Mouse (Mus musculus) CH12.LX (cell line): Measurements from ENCODE around the gene Fgfr2. TPM values are rescaled to one million over a fixed set of nuclear protein-coding genes. Genes with fewer than 3 reads are reported as not detected.

ENCODE experiments used
- DNase-seq: peaks from one replicate; pipeline ENCODE4 v3.0.0-alpha.2; 2013; ENCODE audit errors: extremely low read depth
- H3K27ac ChIP-seq: 2 replicates; pipeline ENCODE4 v1.5.1; 2012; ENCODE audit warnings: low read depth, mild to moderate bottlenecking, control low read depth, moderate library complexity; ENCODE audit not compliant: insufficient read depth
- H3K27me3 ChIP-seq: replicated peaks from 2 replicates; pipeline ENCODE3; 2012; ENCODE audit warnings: inconsistent platforms
- H3K36me3 ChIP-seq, 2 experiments: replicated peaks in 1 of 2; 2 replicates each; pipeline versions ENCODE3 to v1.6.1; 2012; ENCODE audit warnings: inconsistent platforms in 1 of 2, low read length in 1 of 2, mild to moderate bottlenecking in 1 of 2, mixed read lengths in 1 of 2, moderate library complexity in 1 of 2; ENCODE audit not compliant: control insufficient read depth in 1 of 2, insufficient read depth in 1 of 2
- H3K4me1 ChIP-seq, 2 experiments: 2 replicates each; pipeline ENCODE4 v1.6.1; 2012; ENCODE audit warnings: inconsistent platforms in 1 of 2, moderate library complexity in 1 of 2; ENCODE audit not compliant: insufficient read depth in 2 of 2, control insufficient read depth in 1 of 2
- H3K4me2 ChIP-seq: 2 replicates; pipeline ENCODE4 v1.6.1; 2012; ENCODE audit warnings: low read depth, mild to moderate bottlenecking, control low read depth; ENCODE audit not compliant: poor library complexity, insufficient read depth, severe bottlenecking
- H3K4me3 ChIP-seq, 3 experiments: fragments of 150-350 bp in 1 of 3; sonication (generic) in 1 of 3; replicated peaks in 1 of 3; 2 replicates each; pipeline versions ENCODE3 to v1.5.1; 2011 to 2012; ENCODE audit warnings: low read depth in 2 of 3, low read length in 2 of 3, mild to moderate bottlenecking in 2 of 3, moderate library complexity in 2 of 3, control low read depth in 1 of 3, improper control_type of control experiment in 1 of 3, inconsistent platforms in 1 of 3, mixed read lengths in 1 of 3; ENCODE audit not compliant: poor library complexity in 1 of 3
- H3K79me2 ChIP-seq: replicated peaks from 2 replicates; pipeline ENCODE4 v1.6.1; 2012; ENCODE audit warnings: mild to moderate bottlenecking, moderate library complexity; ENCODE audit not compliant: control insufficient read depth, poor library complexity, insufficient read depth, severe bottlenecking; ENCODE audit errors: extremely low read depth
- H3K9ac ChIP-seq: 2 replicates; pipeline ENCODE4 v1.6.1; 2012; ENCODE audit warnings: low read depth, mild to moderate bottlenecking, control low read depth, moderate library complexity; ENCODE audit not compliant: insufficient read depth
- H3K9me3 ChIP-seq: replicated peaks from 2 replicates; pipeline ENCODE3; 2012; ENCODE audit warnings: low read length, inconsistent platforms, mixed read lengths
- BHLHE40 ChIP-seq: IDR thresholded peaks from 2 replicates; pipeline ENCODE4 v1.6.1; 2011; ENCODE audit warnings: mild to moderate bottlenecking, low read depth, low read length, improper control_type of control experiment
- CHD2 ChIP-seq: IDR thresholded peaks from 2 replicates; pipeline ENCODE4 v1.6.1; 2011; ENCODE audit warnings: low read length, improper control_type of control experiment
- ETS1 ChIP-seq: conservative IDR thresholded peaks from 2 replicates; pipeline ENCODE4 v1.6.1; 2012; ENCODE audit warnings: low read depth, mild to moderate bottlenecking, inconsistent platforms, low read length, improper control_type of control experiment, moderate library complexity
- IRF4 ChIP-seq: IDR thresholded peaks from 2 replicates; pipeline ENCODE4 v1.6.1; 2014; ENCODE audit warnings: low read depth, mild to moderate bottlenecking, inconsistent platforms, low read length, improper control_type of control experiment
- KAT2A ChIP-seq: IDR thresholded peaks from 2 replicates; pipeline ENCODE4 v1.6.1; 2012; ENCODE audit warnings: low read length, improper control_type of control experiment, inconsistent platforms; ENCODE audit not compliant: insufficient replicate concordance
- MAX ChIP-seq: IDR thresholded peaks from 2 replicates; pipeline ENCODE4 v1.6.1; 2011; ENCODE audit warnings: low read length, improper control_type of control experiment
- MAZ ChIP-seq: IDR thresholded peaks from 2 replicates; pipeline ENCODE4 v1.6.1; 2012; ENCODE audit warnings: low read depth, mild to moderate bottlenecking, inconsistent platforms, low read length, improper control_type of control experiment, moderate library complexity
- MEF2A ChIP-seq: IDR thresholded peaks from 2 replicates; pipeline ENCODE4 v1.6.1; 2014; ENCODE audit warnings: low read depth, mild to moderate bottlenecking, inconsistent platforms, low read length, improper control_type of control experiment, borderline replicate concordance
- MYC ChIP-seq: IDR thresholded peaks from 2 replicates; pipeline ENCODE4 v1.6.1; 2011; ENCODE audit warnings: low read depth, mild to moderate bottlenecking, improper control_type of control experiment, low read length
- NELFE ChIP-seq: IDR thresholded peaks from 2 replicates; pipeline ENCODE4 v1.6.1; 2011; ENCODE audit warnings: low read depth, low read length, improper control_type of control experiment
- NRF1 ChIP-seq: IDR thresholded peaks from 2 replicates; pipeline ENCODE4 v1.6.1; 2014; ENCODE audit warnings: low read depth, mild to moderate bottlenecking, inconsistent platforms, low read length, improper control_type of control experiment, moderate library complexity
- PAX5 ChIP-seq: IDR thresholded peaks from 2 replicates; pipeline ENCODE4 v1.6.1; 2012; ENCODE audit warnings: low read length, inconsistent platforms, mixed read lengths
- RAD21 ChIP-seq: IDR thresholded peaks from 2 replicates; pipeline ENCODE4 v1.6.1; 2011; ENCODE audit warnings: low read depth, mild to moderate bottlenecking, low read length, improper control_type of control experiment, moderate library complexity
- RCOR1 ChIP-seq: conservative IDR thresholded peaks from 2 replicates; pipeline ENCODE4 v1.6.1; 2012; ENCODE audit warnings: low read depth, mild to moderate bottlenecking, inconsistent platforms, low read length, improper control_type of control experiment
- SMC3 ChIP-seq: IDR thresholded peaks from 2 replicates; pipeline ENCODE4 v1.6.1; 2011; ENCODE audit warnings: low read depth, low read length, improper control_type of control experiment
- TBP ChIP-seq: conservative IDR thresholded peaks from 2 replicates; pipeline ENCODE4 v1.6.1; 2011; ENCODE audit warnings: low read depth, low read length, improper control_type of control experiment
- USF2 ChIP-seq: conservative IDR thresholded peaks from 2 replicates; pipeline ENCODE4 v1.6.1; 2011; ENCODE audit warnings: low read depth, low read length, improper control_type of control experiment
- ZC3H11A ChIP-seq: IDR thresholded peaks from 2 replicates; pipeline ENCODE4 v1.6.1; 2012; ENCODE audit warnings: low read depth, mild to moderate bottlenecking, inconsistent platforms, low read length, improper control_type of control experiment
- ZNF384 ChIP-seq: IDR thresholded peaks from 2 replicates; pipeline ENCODE4 v1.6.1; 2012; ENCODE audit warnings: low read depth, low read length, improper control_type of control experiment, inconsistent platforms
- dilution Hi-C: fragments of 300-500 bp; cut with MboI; formaldehyde crosslinking; loops from 2 replicates; pipeline ENCODE4 v1.14.3; 2020; ENCODE audit warnings: low sequenced_read_pairs; ENCODE audit not compliant: extremely low pct_unique_long_range_greater_than_20kb, extremely low pct_ligation_motif_present
- in situ Hi-C: fragments of 300-500 bp; cut with MboI; formaldehyde crosslinking; loops from 3 replicates; pipeline ENCODE4 v1.14.3; 2019; ENCODE audit warnings: low sequenced_read_pairs, low pct_ligation_motif_present, low pct_unique_long_range_greater_than_20kb, mixed read lengths
- polyA plus RNA-seq: library from polyadenylated mRNA; unstranded; fragments of >175 nt; gene quantifications from 2 replicates; pipeline ENCODE4 v1.2.1, GENCODE M21; 2012; ENCODE audit warnings: low read depth; ENCODE audit not compliant: insufficient read length
- total RNA-seq, 2 experiments: library from RNA; depleted of rRNA; stranded (reverse); fragments of 300-350 nt in 1 of 2; fragments of >200 nt in 1 of 2; gene quantifications; 2 replicates each; pipeline ENCODE4 v1.2.3; 2012 to 2014

The Fgfr2 gene
- total and polyA plus RNA-seq, 3 experiments: not detected

- no peaks in the 10 kb centered on the region for H3K36me3 ChIP-seq
- no peak overlapping the region for H3K4me2 ChIP-seq
- in situ Hi-C loops (no loop called here), dilution Hi-C loops (no loop called here)
- no peaks in the 10 kb centered on the region for H3K9me3 ChIP-seq
- DNase-seq: no peak
- no peak overlapping the region for H3K4me3 ChIP-seq
- H3K27me3 ChIP-seq: peaks cover 42% of the 10 kb centered on the region
- no peaks in the 10 kb centered on the region for H3K79me2 ChIP-seq
- H3K27ac ChIP-seq: no peak overlapping the region
- H3K9ac ChIP-seq: no peak overlapping the region
- H3K4me1 ChIP-seq: peaks cover 24 to 29% of the 10 kb centered on the region in 2 experiments
- no peak for TF ChIP-seq PAX5
- TF ChIP-seq ZC3H11A: no peak
- TF ChIP-seq IRF4: no peak
- TF ChIP-seq NELFE: no peak
- TF ChIP-seq USF2: no peak
- no peak for TF ChIP-seq CHD2
- no peak for TF ChIP-seq RCOR1
These were observed 840.6 kb downstream of the Fgfr2 start for GRCm38 (mm10) chr7:132282576-132282975.

- Histone ChIP-seq H3K9me3 (no peaks in the 10 kb centered on the region), H3K9ac (no peak overlapping the region), H3K4me1 (peaks cover 22 to 29% of the 10 kb centered on the region in 2 experiments), H3K79me2 (no peaks in the 10 kb centered on the region), H3K27me3 (peaks cover 42% of the 10 kb centered on the region), H3K4me2 (no peak overlapping the region), H3K4me3 (no peak overlapping the region), H3K36me3 (no peaks in the 10 kb centered on the region), H3K27ac (no peak overlapping the region)
- no peak; the same call in 1 of the 2 replicates for TF ChIP-seq ETS1
- no peak for TF ChIP-seq MAX
- TF ChIP-seq BHLHE40: 0 out of 2 replicates have a peak, but pooled peaks have one; percentile 19
- TF ChIP-seq MEF2A: peak; percentile 65; the same call in 1 of the 2 replicates
- in situ Hi-C loops: no loop called here
- DNase-seq: peak; percentile 58
- dilution Hi-C loops: no loop called here
These were observed 841.0 kb downstream of the Fgfr2 start for GRCm38 (mm10) chr7:132282161-132282560.

- dilution Hi-C loops (no loop called here), in situ Hi-C loops (no loop called here)
- no peak for TF ChIP-seq KAT2A
- TF ChIP-seq MAZ: no peak
- no peak for TF ChIP-seq SMC3
- TF ChIP-seq ZNF384: no peak
- no peak for TF ChIP-seq MYC
- TF ChIP-seq NRF1: no peak
- TF ChIP-seq IRF4: no peak
- TF ChIP-seq RAD21: no peak
- no peak for TF ChIP-seq ZC3H11A
- no peak for TF ChIP-seq TBP
- no peak for TF ChIP-seq PAX5
These were observed 841.4 kb downstream of the Fgfr2 start for GRCm38 (mm10) chr7:132281753-132282152.

More at GRCm38 (mm10) chr7:132281753-132282152, 841.4 kb downstream of the Fgfr2 start:
- H3K9ac ChIP-seq: no peak overlapping the region
- H3K4me3 ChIP-seq: no peak overlapping the region
- no peak overlapping the region for H3K27ac ChIP-seq
- H3K9me3 ChIP-seq: no peaks in the 10 kb centered on the region
- no peaks in the 10 kb centered on the region for H3K36me3 ChIP-seq
- no peaks in the 10 kb centered on the region for H3K79me2 ChIP-seq
- no peak overlapping the region for H3K4me2 ChIP-seq
- peaks cover 20 to 29% of the 10 kb centered on the region in 2 experiments for H3K4me1 ChIP-seq
- DNase-seq: no peak
- H3K27me3 ChIP-seq: peaks cover 43% of the 10 kb centered on the region
